Mouse (Mus musculus): Measurements from ENCODE around the gene Ifrd2.

DNA sequence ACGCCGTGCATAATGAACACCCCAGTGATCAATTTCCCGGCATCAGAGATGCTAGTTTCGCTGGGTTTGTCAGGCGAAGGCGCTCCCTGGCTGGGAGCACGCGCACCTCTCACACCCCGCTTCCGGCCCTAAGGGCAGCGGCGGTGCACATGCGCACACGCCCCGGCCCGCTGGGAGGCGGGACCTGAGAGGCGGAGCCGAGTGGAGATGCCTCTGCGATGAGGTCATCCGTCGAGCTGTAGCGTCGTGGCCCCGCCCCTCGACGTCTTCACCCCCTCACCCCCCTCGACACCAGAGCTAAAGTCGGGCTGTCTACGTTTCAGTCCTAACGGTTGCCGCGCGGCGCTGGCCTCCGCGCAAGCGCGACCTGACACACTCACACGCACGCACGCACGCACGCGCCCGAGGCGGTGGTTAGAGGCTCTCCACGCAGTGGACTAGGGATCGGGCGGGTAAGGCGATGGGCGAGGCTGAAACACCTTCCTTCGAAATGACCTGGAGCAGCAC is 33.1 kb upstream of the Ifrd2 start:
- no peak for TF ChIP-seq CTCF (IDR thresholded peaks at IDR 0.05; ENCODE audit: low read depth, low read length)
- no peak for TF ChIP-seq GATA1 (IDR thresholded peaks at IDR 0.05; ENCODE audit: borderline replicate concordance, low read length)

All from G1E (cell line).